ENCODE assay signal across 8 mouse cellular contexts in genomic region chr8:8488695-8489571, GRCm38 (mm10).
A peak's percentile ranks its signal among the peaks of the same experiment; 100 is the strongest.
DNase-seq lines count a peak whose midpoint lies in the region; ATAC-seq and TF ChIP-seq lines count a peak whose summit lies in the region.

No protein-coding gene starts in this region.

- H3K4me2 ChIP-seq in hindbrain, embryonic 14.5 days (replicated peaks) = peak overlapping the region; percentile 49
- H3K4me2 ChIP-seq in limb, embryonic 13.5 days (replicated peaks) = peak overlapping the region; percentile 47

- no peak for TF ChIP-seq CTCF in kidney, adult 2 months (conservative IDR thresholded peaks at IDR 0.05; ENCODE audit: insufficient read depth, insufficient read length, low read depth, low read length)

- no peaks in the 10 kb centered on the region for H3K9me3 ChIP-seq in hindbrain, embryonic 14.5 days (ENCODE audit: control insufficient read depth, low read length)
- no peaks in the 10 kb centered on the region for H3K9me3 ChIP-seq in limb, embryonic 13.5 days

- no peak overlapping the region for H3K27ac ChIP-seq in kidney, adult 2 months (ENCODE audit: insufficient read depth, low read depth, low read length)
- H3K27ac ChIP-seq in hindbrain, embryonic 14.5 days = peak overlapping the region; percentile 76
- H3K27ac ChIP-seq in limb, embryonic 13.5 days = no peak overlapping the region

- peak; percentile 4 for DNase-seq in kidney, adult 18-20 months
- no peak for DNase-seq in kidney, adult 2 months
- DNase-seq in cerebellum, adult 8-10 months = peak; percentile 93
- DNase-seq in frontal cortex, adult 2 months (ENCODE audit: extremely low spot score in 1 of 2, low spot score in 1 of 2) = peak; percentile 28 to 43
- DNase-seq in hindbrain, embryonic 14.5 days (ENCODE audit: low spot score) = peak; percentile 57
- peak; percentile 64 for DNase-seq in neural tube, embryonic 10.5 days (ENCODE audit: extremely low spot score, low spot score)
- no peak for DNase-seq in adipocyte (ENCODE audit: low spot score)

- H3K9ac ChIP-seq in hindbrain, embryonic 14.5 days = peak overlapping the region; percentile 47
- H3K9ac ChIP-seq in limb, embryonic 13.5 days = peak overlapping the region; percentile 8; the same call in 1 of the 2 replicates

- H3K4me3 ChIP-seq in kidney, adult 2 months (ENCODE audit: insufficient read depth, low read depth, low read length) = no peak overlapping the region
- H3K4me3 ChIP-seq in hindbrain, embryonic 14.5 days (replicated peaks; ENCODE audit: low read length) = 0 out of 2 replicates have a peak overlapping the region, but pooled peaks have one; percentile 3
- H3K4me3 ChIP-seq in limb, embryonic 13.5 days = no peak overlapping the region

- no peaks in the 10 kb centered on the region for H3K4me1 ChIP-seq in kidney, adult 2 months (ENCODE audit: control insufficient read depth, insufficient read depth, low read length)
- peaks cover 36% of the 10 kb centered on the region for H3K4me1 ChIP-seq in hindbrain, embryonic 14.5 days (replicated peaks; ENCODE audit: control insufficient read depth, insufficient read depth, low read length)
- peaks cover 26% of the 10 kb centered on the region for H3K4me1 ChIP-seq in limb, embryonic 13.5 days

- ATAC-seq in hindbrain, embryonic 14.5 days (ENCODE audit: low FRiP score) = peak; percentile 78
- peak; percentile 48; the same call in 1 of the 2 replicates for ATAC-seq in limb, embryonic 13.5 days (ENCODE audit: low FRiP score, low read depth)

- H3K27me3 ChIP-seq in kidney, adult 2 months (replicated peaks; ENCODE audit: control insufficient read depth, insufficient read depth, low read length) = no peaks in the 10 kb centered on the region
- H3K27me3 ChIP-seq in hindbrain, embryonic 14.5 days (ENCODE audit: control insufficient read depth, insufficient read depth, low read length) = no peaks in the 10 kb centered on the region
- H3K27me3 ChIP-seq in limb, embryonic 13.5 days = peaks cover 36% of the 10 kb centered on the region

- TF ChIP-seq POLR2A in kidney, adult 2 months (IDR thresholded peaks at IDR 0.05; ENCODE audit: low read depth, low read length) = no peak

- H3K36me3 ChIP-seq in kidney, adult 2 months (ENCODE audit: control insufficient read depth, insufficient read depth, low read length) = no peaks in the 10 kb centered on the region
- H3K36me3 ChIP-seq in hindbrain, embryonic 14.5 days (replicated peaks; ENCODE audit: control insufficient read depth, insufficient read depth) = no peaks in the 10 kb centered on the region
- H3K36me3 ChIP-seq in limb, embryonic 13.5 days = no peaks in the 10 kb centered on the region

- WGBS in kidney, adult 2 months = 41% methylated on average over 26 of the region's 26 CpGs
- WGBS in hindbrain, embryonic 14.5 days = 4% methylated on average over 26 of the region's 26 CpGs
- 16% methylated on average over 26 of the region's 26 CpGs for WGBS in limb, embryonic 13.5 days

Comparison
In these comparisons a context has a peak if more than half of its experiments do, and no peak if none do; other contexts are left out.
1. DNase-seq: peak in kidney, adult 18-20 months (single experiment), cerebellum, adult 8-10 months (single experiment), frontal cortex, adult 2 months (2 of 2), hindbrain, embryonic 14.5 days (single experiment) and neural tube, embryonic 10.5 days (single experiment); none in kidney, adult 2 months (single experiment) and adipocyte (single experiment).